Mouse (Mus musculus): ENCODE data around the gene Grid2. TPM values are rescaled to one million over a fixed set of nuclear protein-coding genes. Genes with fewer than 3 reads are reported as not detected.

The Grid2 gene
- polyA plus RNA-seq, 1 experiment from 2014 or later: 3.9 TPM

DNA sequence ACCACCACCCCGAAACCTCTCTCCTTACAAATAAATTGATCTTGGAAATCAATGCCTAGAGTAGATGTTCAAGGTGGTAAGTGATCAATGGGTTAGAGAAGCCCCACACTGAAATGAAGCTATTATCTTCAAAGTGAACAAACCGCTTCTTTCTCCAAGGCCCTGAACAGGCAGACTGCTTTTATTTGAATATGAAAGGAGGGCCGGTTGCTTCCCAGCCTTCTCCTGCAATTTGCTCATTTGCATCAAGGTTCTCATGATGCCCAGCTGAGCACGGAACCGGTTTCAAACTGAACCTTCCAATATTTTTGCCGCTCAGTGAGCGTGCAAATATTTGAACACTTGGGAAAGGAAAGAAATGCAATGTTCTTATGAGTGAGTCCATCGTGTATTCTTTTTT lies 1392.5 kb downstream of the Grid2 start:
- Histone ChIP-seq H3K4me1 (peaks cover 6% of the 10 kb centered on the region; the same call in 1 of the 2 replicates), H3K36me3 (no peaks in the 10 kb centered on the region), H3K27ac (replicated peaks) (no peak overlapping the region), H3K9ac (replicated peaks) (no peak overlapping the region), H3K4me2 (replicated peaks) (no peak overlapping the region), H3K9me3 (no peaks in the 10 kb centered on the region), H3K27me3 (no peaks in the 10 kb centered on the region), H3K4me3 (no peak overlapping the region)
- whole genome bisulfite sequencing: 29% methylated on average over 8 of the region's 8 CpGs
- no peak for ATAC-seq (replicated peaks)

DNA sequence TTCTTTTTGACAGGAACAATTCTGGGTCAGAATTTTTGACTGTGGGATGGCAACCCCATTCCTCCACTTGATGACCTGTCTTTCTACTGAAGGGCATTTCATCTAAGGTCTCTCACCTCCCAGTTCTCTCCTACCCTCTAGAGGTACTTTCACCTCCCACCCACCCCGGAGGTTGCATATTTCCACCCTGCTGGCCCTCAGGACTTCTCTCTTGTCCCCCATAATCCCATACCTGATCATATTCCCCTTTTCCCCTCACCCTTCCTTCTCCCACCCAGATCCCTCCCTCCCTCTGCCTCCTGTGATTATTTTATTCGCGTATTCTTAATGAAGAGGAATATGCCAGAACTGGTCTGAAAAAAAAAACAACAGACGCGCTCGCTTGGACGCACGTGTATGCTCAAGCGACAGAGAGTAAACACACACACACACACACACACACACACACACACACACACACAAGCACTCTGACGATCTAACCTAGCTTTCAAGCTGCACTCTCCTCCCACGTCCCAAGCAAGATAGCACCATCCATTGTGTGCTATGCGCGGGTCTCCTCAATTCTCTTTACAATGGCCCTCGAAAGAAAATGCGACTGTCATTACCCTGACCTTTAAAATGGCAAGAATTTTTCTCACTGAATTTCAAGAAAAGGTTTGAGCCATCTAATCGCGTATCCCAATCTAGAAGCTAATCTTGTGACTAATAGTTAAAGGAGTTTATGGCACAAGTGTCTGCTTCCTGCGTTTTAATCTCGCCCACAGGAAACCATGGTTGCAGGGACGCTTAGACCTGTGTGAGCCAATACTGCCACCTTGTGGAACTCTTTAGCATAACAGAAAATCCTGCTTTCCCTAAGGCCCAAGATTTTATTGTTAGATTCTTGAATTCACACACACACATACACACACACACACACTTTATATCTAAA lies 1393.9 kb downstream of the Grid2 start:
- no peaks in the 10 kb centered on the region for H3K36me3 ChIP-seq
- H3K9me3 ChIP-seq: no peaks in the 10 kb centered on the region
- peak; percentile 93 for ATAC-seq (replicated peaks)
- no peaks in the 10 kb centered on the region for H3K27me3 ChIP-seq
- H3K4me1 ChIP-seq: peaks cover 6% of the 10 kb centered on the region; the same call in 1 of the 2 replicates
- peak overlapping the region; percentile 36 for H3K4me3 ChIP-seq
- H3K27ac ChIP-seq (replicated peaks): peak overlapping the region; percentile 44; the same call in 1 of the 2 replicates
- peak overlapping the region; percentile 47 for H3K4me2 ChIP-seq (replicated peaks)
- 5% methylated on average over 20 of the region's 20 CpGs for WGBS
- H3K9ac ChIP-seq (replicated peaks): peak overlapping the region; percentile 26

DNA sequence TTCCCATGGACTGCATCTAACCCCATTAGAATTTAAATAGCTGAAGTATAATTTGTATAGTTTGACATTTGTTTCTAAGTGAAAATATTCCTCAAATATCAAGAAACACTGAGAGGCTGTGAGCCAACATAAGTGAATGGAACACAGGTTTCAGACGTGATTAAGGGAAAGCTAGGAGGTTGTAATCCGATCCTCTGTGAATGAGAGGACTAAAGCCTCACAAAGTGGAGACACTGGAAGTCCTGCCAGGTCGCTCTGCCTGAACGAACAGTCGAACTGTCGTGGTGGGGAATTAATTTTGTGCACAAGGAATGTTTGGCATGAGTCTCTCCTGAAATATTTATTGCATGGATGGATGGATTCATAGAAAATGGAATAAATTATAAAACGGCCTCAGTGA lies 1395.1 kb downstream of the Grid2 start:
- Histone ChIP-seq H3K9ac (replicated peaks) (no peak overlapping the region), H3K9me3 (no peaks in the 10 kb centered on the region), H3K36me3 (no peaks in the 10 kb centered on the region), H3K4me2 (replicated peaks) (peak overlapping the region; percentile 11; the same call in 1 of the 2 replicates), H3K27me3 (no peaks in the 10 kb centered on the region), H3K4me3 (no peak overlapping the region), H3K4me1 (peaks cover 6% of the 10 kb centered on the region; the same call in 1 of the 2 replicates), H3K27ac (replicated peaks) (no peak overlapping the region)
- WGBS: 13% methylated on average over 7 of the region's 7 CpGs
- ATAC-seq (replicated peaks): no peak

DNA sequence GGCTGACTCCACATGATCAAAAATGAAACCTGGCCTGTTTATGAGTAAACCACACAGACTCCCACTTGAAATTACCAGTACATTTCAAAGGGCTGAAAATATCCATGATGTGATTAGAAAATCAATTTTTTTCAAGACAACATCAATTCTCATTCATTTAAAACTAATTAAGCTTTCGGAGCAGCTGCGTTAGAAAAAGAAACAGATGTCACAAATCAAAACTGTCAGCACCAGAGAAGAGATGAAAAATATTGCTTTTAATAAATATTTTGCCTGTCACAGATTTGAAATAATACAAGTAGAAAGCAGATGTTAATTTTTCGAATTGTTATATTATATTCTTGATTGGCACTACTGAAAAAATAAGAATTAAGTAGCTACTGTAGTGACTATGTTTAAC lies 1415.3 kb downstream of the Grid2 start:
- ATAC-seq (replicated peaks): 0 out of 2 replicates have a peak, but pooled peaks have one; percentile 41
- Histone ChIP-seq H3K27ac (replicated peaks) (no peak overlapping the region), H3K27me3 (no peaks in the 10 kb centered on the region), H3K36me3 (no peaks in the 10 kb centered on the region), H3K4me1 (no peaks in the 10 kb centered on the region), H3K4me2 (replicated peaks) (no peak overlapping the region), H3K4me3 (no peak overlapping the region), H3K9ac (replicated peaks) (no peak overlapping the region), H3K9me3 (no peaks in the 10 kb centered on the region)
- WGBS: 53% methylated on average over 3 of the region's 3 CpGs

DNA sequence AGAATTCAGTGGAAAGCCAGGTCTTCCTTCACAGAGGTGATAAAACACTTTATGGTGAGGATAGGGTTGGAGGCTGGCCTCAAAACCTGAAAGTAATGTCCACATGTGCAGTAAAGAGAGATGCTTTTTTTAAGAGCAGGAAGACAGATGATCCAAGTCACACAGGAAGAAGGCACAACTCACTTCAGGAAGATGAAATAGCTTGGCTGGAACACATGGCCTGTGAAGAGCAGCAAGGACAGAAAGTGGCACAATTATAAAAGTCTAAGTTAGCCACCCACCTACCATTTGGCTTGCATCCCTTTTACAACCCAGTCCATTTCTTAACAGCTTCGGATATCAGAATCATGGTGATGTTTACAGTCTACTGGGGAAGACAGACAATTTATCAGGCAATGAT lies 1423.1 kb downstream of the Grid2 start:
- 96% methylated on average over 1 of the region's 1 CpGs for WGBS
- Histone ChIP-seq H3K36me3 (no peaks in the 10 kb centered on the region), H3K4me3 (no peak overlapping the region)

DNA sequence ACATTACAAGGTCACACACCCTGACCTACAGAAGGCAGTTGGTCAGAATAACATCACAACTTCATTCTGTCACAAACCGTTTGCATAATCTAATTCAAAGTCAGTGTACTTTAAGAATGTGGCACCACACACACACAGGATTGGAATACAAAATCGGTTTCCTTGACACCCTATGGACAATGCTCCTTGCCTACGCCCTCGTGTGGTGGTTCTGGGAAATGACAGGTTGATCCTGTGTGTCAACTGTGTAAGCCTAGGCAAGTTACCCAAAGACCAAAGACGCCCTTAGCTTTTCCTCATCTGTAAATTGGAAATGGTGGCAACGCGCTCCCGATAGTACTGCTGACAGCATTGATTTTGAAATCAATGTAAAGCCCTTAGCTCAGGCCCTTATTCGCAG lies 1428.3 kb downstream of the Grid2 start:
- H3K36me3 ChIP-seq: no peaks in the 10 kb centered on the region
- H3K4me3 ChIP-seq: no peak overlapping the region
- no peaks in the 10 kb centered on the region for H3K27me3 ChIP-seq
- 32% methylated on average over 9 of the region's 9 CpGs for WGBS
- no peaks in the 10 kb centered on the region for H3K9me3 ChIP-seq
- no peak for ATAC-seq (replicated peaks)
- no peak overlapping the region for H3K9ac ChIP-seq (replicated peaks)
- no peak overlapping the region for H3K27ac ChIP-seq (replicated peaks)
- H3K4me1 ChIP-seq: peaks cover 10% of the 10 kb centered on the region
- H3K4me2 ChIP-seq (replicated peaks): no peak overlapping the region

More for the DNA sequence above, 1423.1 kb downstream of the Grid2 start:
- H3K9ac ChIP-seq (replicated peaks): no peak overlapping the region
- H3K4me2 ChIP-seq (replicated peaks): no peak overlapping the region
- no peaks in the 10 kb centered on the region for H3K9me3 ChIP-seq
- ATAC-seq (replicated peaks): no peak
- no peak overlapping the region for H3K27ac ChIP-seq (replicated peaks)
- no peaks in the 10 kb centered on the region for H3K27me3 ChIP-seq
- no peaks in the 10 kb centered on the region for H3K4me1 ChIP-seq

DNA sequence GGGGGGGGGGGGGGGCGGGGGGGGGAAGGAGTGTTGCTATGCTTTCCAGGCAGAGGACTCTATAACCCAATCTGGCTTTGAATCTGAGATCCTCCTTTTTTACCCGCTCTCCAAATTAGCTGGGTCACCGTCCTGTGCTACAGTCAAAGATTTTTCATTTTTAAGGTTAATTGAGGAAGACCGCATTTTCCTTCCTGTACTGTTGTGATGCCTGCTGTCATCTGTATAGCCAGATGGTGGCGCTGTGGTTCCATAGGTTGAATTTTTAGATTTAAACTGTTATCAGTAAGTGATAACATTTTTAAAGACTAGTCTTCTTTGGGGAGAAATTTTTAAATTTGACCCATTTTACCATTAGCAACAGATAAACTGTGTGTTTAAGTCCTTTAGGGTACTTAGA lies 1429.3 kb downstream of the Grid2 start:
- ATAC-seq (replicated peaks): peak; percentile 68
- Histone ChIP-seq H3K4me2 (replicated peaks) (peak overlapping the region; percentile 26; the same call in 1 of the 2 replicates), H3K27ac (replicated peaks) (no peak overlapping the region), H3K27me3 (no peaks in the 10 kb centered on the region), H3K4me1 (peaks cover 10% of the 10 kb centered on the region), H3K9ac (replicated peaks) (no peak overlapping the region), H3K4me3 (no peak overlapping the region), H3K9me3 (no peaks in the 10 kb centered on the region), H3K36me3 (no peaks in the 10 kb centered on the region)
- 4% methylated on average over 5 of the region's 5 CpGs for WGBS

DNA sequence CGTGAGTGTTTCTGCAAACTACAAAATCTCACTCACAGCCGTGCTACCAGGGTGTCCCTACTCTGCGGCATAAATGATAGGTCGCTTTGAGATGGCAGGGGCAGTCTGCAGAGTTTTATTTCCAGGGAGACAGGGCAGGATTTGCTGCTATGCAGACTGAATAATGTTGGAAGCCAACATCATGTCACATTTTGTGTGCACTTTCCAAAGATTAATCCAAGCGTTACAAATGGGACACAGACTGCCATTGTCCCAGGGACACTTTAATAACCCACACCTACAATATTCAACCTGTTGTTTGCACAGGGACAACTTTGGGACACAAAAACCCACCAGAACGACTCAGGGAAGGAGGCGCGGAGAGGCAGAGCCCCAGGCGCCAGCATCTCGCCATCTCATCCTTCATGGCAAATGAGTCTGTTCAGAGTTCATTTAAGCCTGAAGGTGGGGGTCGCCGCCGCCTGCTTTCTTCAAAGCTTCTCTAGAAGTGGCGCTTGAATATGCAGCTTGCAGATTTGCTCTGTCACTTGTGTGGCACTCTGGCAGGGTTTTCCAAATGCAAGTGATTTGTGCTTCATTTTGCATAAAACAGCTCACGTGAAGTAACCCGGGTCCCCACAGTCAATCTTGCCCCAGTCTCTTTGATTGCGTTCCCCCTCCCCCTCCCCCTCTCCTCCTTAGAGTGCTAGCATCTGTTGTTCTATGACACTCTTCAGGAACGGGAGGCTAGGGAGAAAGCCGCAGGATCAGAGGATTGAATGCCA lies 1432.7 kb downstream of the Grid2 start:
- peak overlapping the region; percentile 42 for H3K4me2 ChIP-seq (replicated peaks)
- peak; percentile 71 for ATAC-seq (replicated peaks)
- H3K27me3 ChIP-seq: no peaks in the 10 kb centered on the region
- H3K9me3 ChIP-seq: no peaks in the 10 kb centered on the region
- no peak overlapping the region for H3K9ac ChIP-seq (replicated peaks)
- no peaks in the 10 kb centered on the region for H3K36me3 ChIP-seq
- H3K4me1 ChIP-seq: peaks cover 10% of the 10 kb centered on the region
- peak overlapping the region; percentile 23 for H3K4me3 ChIP-seq
- no peak overlapping the region for H3K27ac ChIP-seq (replicated peaks)
- 2% methylated on average over 19 of the region's 19 CpGs for WGBS

DNA sequence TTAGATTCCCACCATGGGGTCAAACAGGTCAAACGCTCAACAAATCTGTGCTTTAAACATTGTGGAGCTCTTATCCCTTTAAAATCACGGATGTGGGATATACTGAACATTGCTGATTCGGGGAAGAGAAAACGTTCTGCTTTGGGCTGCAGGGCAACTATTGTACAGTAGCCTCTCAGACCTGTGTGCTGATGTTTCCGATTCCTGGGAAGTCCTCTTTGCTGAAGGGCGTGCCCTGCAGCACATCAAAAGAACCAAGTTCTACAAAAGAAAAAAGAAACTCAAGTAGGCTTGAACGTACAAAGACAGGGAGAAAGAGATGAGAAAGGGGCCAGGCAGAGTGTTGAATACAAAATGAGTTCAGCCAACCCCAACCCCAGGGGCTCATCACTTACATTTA lies 1439.0 kb downstream of the Grid2 start:
- H3K36me3 ChIP-seq: no peaks in the 10 kb centered on the region
- H3K9ac ChIP-seq (replicated peaks): no peak overlapping the region
- no peaks in the 10 kb centered on the region for H3K9me3 ChIP-seq
- ATAC-seq (replicated peaks): no peak
- 25% methylated on average over 7 of the region's 7 CpGs for WGBS
- H3K27me3 ChIP-seq: no peaks in the 10 kb centered on the region
- no peaks in the 10 kb centered on the region for H3K4me1 ChIP-seq
- no peak overlapping the region for H3K4me3 ChIP-seq
- H3K4me2 ChIP-seq (replicated peaks): no peak overlapping the region
- no peak overlapping the region for H3K27ac ChIP-seq (replicated peaks)

DNA sequence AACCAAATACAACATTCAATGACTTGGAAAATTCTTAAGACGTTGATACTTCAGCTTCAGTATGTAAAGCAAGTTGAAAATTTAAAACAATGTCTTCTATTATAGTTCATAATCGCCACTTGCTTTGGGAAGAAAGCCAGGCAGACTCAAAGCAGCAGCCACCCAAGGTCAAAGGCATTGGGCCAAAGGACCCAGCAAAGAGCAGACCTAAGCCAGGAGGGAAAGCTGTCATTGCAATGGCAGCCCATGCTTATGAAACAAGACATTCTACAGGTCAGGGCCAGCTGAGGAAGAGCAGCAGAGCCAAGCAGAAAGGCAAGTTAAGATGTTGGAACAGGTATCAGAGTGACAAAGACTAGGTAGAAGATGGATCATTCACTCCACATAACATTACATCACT lies 1448.0 kb downstream of the Grid2 start:
- Histone ChIP-seq H3K9ac (replicated peaks) (no peak overlapping the region), H3K27me3 (no peaks in the 10 kb centered on the region), H3K9me3 (no peaks in the 10 kb centered on the region), H3K4me1 (no peaks in the 10 kb centered on the region), H3K4me3 (no peak overlapping the region), H3K4me2 (replicated peaks) (no peak overlapping the region), H3K36me3 (no peaks in the 10 kb centered on the region), H3K27ac (replicated peaks) (no peak overlapping the region)
- ATAC-seq (replicated peaks): no peak
- WGBS: 79% methylated on average over 2 of the region's 2 CpGs

DNA sequence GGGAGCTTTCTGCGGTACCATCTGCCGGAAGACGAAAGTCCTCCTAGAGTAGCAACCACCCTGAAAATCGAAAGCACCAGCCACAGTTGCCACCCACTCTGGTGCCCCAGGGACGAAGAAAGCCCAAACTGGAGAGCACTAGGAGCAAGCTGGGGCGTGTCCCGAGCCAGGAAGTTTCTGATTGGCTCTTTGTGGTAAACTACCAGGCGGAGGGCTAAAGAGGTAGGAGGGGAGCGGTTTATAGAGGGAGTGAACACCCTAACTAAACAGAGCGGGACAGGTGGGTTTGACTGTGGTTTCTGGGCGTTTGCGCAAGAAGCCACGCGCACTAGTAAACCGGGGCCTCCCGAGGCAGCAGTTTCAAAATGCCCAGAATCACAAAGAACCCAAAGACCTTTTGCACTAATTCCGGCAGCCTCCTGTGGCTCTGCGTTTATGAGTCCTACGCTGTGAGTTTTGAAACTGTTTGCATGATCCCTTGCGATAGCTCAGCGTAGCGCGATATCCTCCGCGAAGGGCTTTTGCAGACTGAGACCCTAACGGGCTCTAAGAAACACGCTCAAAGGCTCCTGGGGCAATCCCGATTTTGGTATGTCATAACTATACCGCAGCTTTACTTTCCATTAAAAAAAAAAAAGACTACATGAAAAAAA lies 1472.2 kb downstream of the Grid2 start:
- Histone ChIP-seq H3K27ac (replicated peaks) (no peak overlapping the region), H3K27me3 (peaks cover 57% of the 10 kb centered on the region), H3K9ac (replicated peaks) (no peak overlapping the region), H3K4me3 (peak overlapping the region; percentile 42), H3K36me3 (no peaks in the 10 kb centered on the region), H3K9me3 (no peaks in the 10 kb centered on the region), H3K4me1 (peaks cover 31% of the 10 kb centered on the region), H3K4me2 (replicated peaks) (peak overlapping the region; percentile 79)
- ATAC-seq (replicated peaks): 0 out of 2 replicates have a peak, but pooled peaks have one; percentile 30
- WGBS: under 1% methylated on average over 29 of the region's 29 CpGs

Measured in forebrain, embryonic 15.5 days (tissue).